Mouse (Mus musculus) heart, postnatal 0 days (tissue): ENCODE data around the gene Gatad2a.

ENCODE experiments used
- CTCF ChIP-seq: IDR thresholded peaks from 2 replicates; pipeline ENCODE4 v1.5.1; 2016; ENCODE audit warnings: antibody characterized with exemption, control low read depth, low read depth
- EP300 ChIP-seq: IDR thresholded peaks from 2 replicates; pipeline ENCODE4 v1.6.1; 2016; ENCODE audit warnings: antibody characterized with exemption, low read depth

GRCm38 (mm10) chr8:69902163-69903062, 93.8 kb downstream of the Gatad2a start, which contains the start of the genes Tssk6, Ndufa13 and Yjefn3:
- 0 out of 2 replicates have a peak, but pooled peaks have one; percentile 24 for TF ChIP-seq EP300
- TF ChIP-seq CTCF = no peak
